Mouse (Mus musculus): ENCODE results near the gene Mtap. TPM values are rescaled to one million over a fixed set of nuclear protein-coding genes. Genes with fewer than 3 reads are reported as not detected.

Mtap gene
- polyA plus RNA-seq, 1 experiment from 2014 or later: 16.1 TPM

DNA sequence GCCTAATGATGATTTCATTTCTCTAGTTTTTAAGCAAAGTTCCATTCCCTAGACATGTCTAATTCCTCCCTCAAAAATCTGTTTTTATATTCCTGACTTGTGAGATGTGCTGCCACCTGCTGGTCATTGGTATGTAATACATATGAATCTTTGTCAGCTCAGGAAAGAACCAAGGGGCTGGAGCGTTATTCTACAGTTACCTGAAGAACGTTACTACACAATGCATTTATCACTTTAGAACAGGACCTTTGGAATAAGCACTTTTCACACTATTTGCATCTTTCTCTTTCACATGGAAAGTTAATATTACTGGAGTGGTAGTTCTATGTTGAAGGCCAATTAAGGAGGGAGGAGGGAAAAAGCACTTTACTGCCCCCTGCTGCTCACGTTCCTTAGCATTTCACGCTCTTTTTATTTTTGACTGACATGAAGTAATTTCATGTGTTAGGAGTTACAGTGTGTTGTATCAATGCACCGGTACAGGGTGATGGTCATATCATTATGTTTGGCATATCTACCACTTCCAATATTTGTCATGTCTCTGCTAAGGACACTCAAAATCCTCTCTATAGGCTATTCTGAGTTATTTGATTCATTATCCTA, 7.5 kb upstream of the Mtap start:
- Histone ChIP-seq H3K27ac (ENCODE audit: low read length) (no peak overlapping the region), H3K27me3 (replicated peaks; ENCODE audit: insufficient read depth, low read length) (no peaks in the 10 kb centered on the region), H3K4me2 (replicated peaks; ENCODE audit: low read depth, low read length) (no peak overlapping the region), H3K4me3 (ENCODE audit: low read depth, low read length) (no peak overlapping the region), H3K9me3 (ENCODE audit: low read length) (no peaks in the 10 kb centered on the region), H3K4me1 (ENCODE audit: insufficient read depth, low read depth, low read length) (no peaks in the 10 kb centered on the region), H3K9ac (replicated peaks; ENCODE audit: low read depth) (no peak overlapping the region), H3K36me3 (ENCODE audit: insufficient read depth, low read length) (no peaks in the 10 kb centered on the region)
- TF ChIP-seq CTCF (IDR thresholded peaks at IDR 0.05) (peak; percentile 71), EP300 (IDR thresholded peaks at IDR 0.05) (no peak)
- 4% methylated on average over 5 of the region's 5 CpGs for WGBS
- DNase-seq (ENCODE audit: low spot score): peak; percentile 84
- peak; percentile 38 for ATAC-seq

DNA sequence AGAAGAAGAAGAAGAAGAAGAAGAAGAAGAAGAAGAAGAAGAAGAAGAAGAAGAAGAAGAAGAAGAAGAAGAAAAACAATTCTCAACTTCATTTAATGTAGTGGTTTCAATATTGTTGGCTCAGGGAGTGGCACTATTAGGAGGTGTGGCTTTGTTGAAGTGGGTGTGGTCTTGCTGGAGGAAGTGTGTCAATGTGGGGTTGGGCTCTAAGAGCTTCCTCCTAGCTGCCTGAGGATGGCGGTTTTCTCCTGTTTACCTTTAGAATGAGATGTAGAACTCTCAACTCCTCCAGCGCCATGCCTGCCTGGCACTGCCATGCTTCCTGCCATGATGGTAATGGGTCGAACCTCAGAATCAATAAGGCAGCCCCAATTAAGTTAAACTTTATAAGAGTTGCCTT, 5.1 kb upstream of the Mtap start:
- Histone ChIP-seq H3K27me3 (replicated peaks; ENCODE audit: insufficient read depth, low read length) (no peaks in the 10 kb centered on the region), H3K9me3 (ENCODE audit: low read length) (no peaks in the 10 kb centered on the region), H3K4me2 (replicated peaks; ENCODE audit: low read depth, low read length) (no peak overlapping the region), H3K27ac (ENCODE audit: low read length) (no peak overlapping the region), H3K4me1 (ENCODE audit: insufficient read depth, low read depth, low read length) (no peaks in the 10 kb centered on the region), H3K9ac (replicated peaks; ENCODE audit: low read depth) (no peak overlapping the region), H3K4me3 (ENCODE audit: low read depth, low read length) (no peak overlapping the region), H3K36me3 (ENCODE audit: insufficient read depth, low read length) (no peaks in the 10 kb centered on the region)
- no peak for ATAC-seq
- no peak for DNase-seq (ENCODE audit: low spot score)
- 74% methylated on average over 3 of the region's 3 CpGs for WGBS
- TF ChIP-seq EP300 (IDR thresholded peaks at IDR 0.05) (no peak), CTCF (IDR thresholded peaks at IDR 0.05) (no peak)

DNA sequence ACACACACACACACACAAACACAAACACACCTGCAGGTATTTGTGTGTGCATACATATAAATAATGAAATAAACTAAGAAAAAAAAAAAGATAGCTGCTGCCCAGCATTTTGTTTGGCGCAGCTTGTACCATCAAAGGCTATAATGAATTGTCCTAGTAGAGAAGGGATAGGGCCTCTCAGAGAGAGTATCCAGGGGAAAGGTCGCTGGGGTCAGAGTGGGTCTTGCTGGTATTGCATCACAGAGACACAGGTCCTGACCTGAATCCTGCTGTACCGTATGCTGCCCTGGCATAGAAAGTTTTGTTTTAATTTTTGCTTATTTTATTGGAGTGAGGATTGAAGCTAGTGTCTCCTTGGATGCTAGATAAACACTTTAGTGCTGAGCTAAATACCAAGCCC, 566 bp upstream of the Mtap start:
- no peaks in the 10 kb centered on the region for H3K27me3 ChIP-seq (replicated peaks; ENCODE audit: insufficient read depth, low read length)
- H3K36me3 ChIP-seq (ENCODE audit: insufficient read depth, low read length): no peaks in the 10 kb centered on the region
- WGBS: 49% methylated on average over 3 of the region's 3 CpGs
- TF ChIP-seq CTCF (IDR thresholded peaks at IDR 0.05) (no peak), EP300 (IDR thresholded peaks at IDR 0.05) (no peak)
- H3K9ac ChIP-seq (replicated peaks; ENCODE audit: low read depth): no peak overlapping the region
- DNase-seq (ENCODE audit: low spot score): no peak
- ATAC-seq: no peak
- H3K4me1 ChIP-seq (ENCODE audit: insufficient read depth, low read depth, low read length): no peaks in the 10 kb centered on the region; the same call in 1 of the 2 replicates
- no peak overlapping the region for H3K27ac ChIP-seq (ENCODE audit: low read length)
- peak overlapping the region; percentile 99; the same call in 1 of the 2 replicates for H3K4me2 ChIP-seq (replicated peaks; ENCODE audit: low read depth, low read length)
- no peaks in the 10 kb centered on the region for H3K9me3 ChIP-seq (ENCODE audit: low read length)
- H3K4me3 ChIP-seq (ENCODE audit: low read depth, low read length): no peak overlapping the region

DNA sequence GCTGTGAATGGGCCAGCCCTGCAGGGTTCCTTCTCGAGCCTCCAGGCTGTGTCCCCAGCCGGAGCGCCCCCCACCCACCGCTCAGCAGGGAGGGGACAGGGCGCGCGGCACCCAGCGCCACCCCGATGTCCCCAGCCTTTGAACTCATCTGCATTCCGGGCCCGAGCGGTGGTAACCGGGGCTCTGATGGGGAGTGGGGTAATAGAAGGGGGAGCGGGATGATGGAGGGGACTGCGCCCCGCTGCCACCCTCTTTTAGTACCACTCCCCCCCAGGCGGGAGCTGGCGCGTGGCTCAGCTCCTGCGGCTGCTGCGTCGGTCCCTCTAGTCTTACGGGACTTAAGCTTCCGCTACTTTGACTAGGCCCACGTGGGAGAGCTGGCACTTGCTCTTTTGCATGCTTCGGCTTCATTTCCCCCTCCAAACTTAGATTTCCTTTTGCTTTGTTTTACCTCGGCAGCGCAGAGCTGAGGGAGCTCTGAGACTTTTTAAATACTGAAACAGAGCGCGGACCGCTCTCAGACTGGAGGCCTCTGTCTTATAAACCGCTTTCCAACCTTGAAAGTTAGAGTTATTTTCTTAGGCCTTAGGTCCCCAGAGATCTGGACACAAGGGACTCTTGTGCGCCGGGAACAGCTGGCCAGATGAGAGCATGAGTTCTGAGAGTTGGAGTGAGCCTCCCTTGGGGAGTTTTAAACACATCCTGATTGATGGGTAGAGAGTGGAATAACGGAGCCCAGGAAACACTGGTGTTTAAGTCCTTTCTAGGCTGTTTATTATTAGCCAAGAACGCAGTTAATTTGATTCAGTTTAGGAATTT, 829 bp downstream of the Mtap start:
- 2% methylated on average over 28 of the region's 36 CpGs for WGBS
- Histone ChIP-seq H3K4me3 (ENCODE audit: low read depth, low read length) (peak overlapping the region; percentile 72), H3K9ac (replicated peaks; ENCODE audit: low read depth) (peak overlapping the region; percentile 48; the same call in 1 of the 2 replicates), H3K27me3 (replicated peaks; ENCODE audit: insufficient read depth, low read length) (no peaks in the 10 kb centered on the region), H3K36me3 (ENCODE audit: insufficient read depth, low read length) (no peaks in the 10 kb centered on the region), H3K27ac (ENCODE audit: low read length) (peak overlapping the region; percentile 64), H3K4me2 (replicated peaks; ENCODE audit: low read depth, low read length) (peak overlapping the region; percentile 99), H3K4me1 (ENCODE audit: insufficient read depth, low read depth, low read length) (no peaks in the 10 kb centered on the region; the same call in 1 of the 2 replicates), H3K9me3 (ENCODE audit: low read length) (no peaks in the 10 kb centered on the region)
- peak; percentile 67 for DNase-seq (ENCODE audit: low spot score)
- no peak for TF ChIP-seq EP300 (IDR thresholded peaks at IDR 0.05)
- TF ChIP-seq CTCF (IDR thresholded peaks at IDR 0.05): no peak
- peak; percentile 66 for ATAC-seq

DNA sequence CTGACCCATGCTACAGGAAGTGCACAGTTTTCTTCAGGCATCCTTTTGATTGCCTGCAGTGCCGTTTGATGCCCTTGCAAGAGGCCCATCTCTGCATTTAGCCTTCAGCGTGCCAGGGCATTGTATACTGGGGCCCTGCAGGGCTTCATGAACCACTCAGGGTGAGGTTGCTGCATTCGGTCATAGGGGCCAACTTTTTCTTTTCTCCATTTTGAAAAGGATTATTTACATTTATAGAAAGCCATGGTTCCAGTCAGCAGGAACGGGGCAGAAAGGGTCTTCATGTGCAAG, 1.4 kb downstream of the Mtap start:
- no peak for ATAC-seq
- peak overlapping the region; percentile 72; the same call in 1 of the 2 replicates for H3K4me3 ChIP-seq (ENCODE audit: low read depth, low read length)
- DNase-seq (ENCODE audit: low spot score): no peak
- TF ChIP-seq CTCF (IDR thresholded peaks at IDR 0.05) (no peak), EP300 (IDR thresholded peaks at IDR 0.05) (no peak)
- H3K36me3 ChIP-seq (ENCODE audit: insufficient read depth, low read length): no peaks in the 10 kb centered on the region
- no peak overlapping the region; the same call in 1 of the 2 replicates for H3K9ac ChIP-seq (replicated peaks; ENCODE audit: low read depth)
- H3K4me1 ChIP-seq (ENCODE audit: insufficient read depth, low read depth, low read length): no peaks in the 10 kb centered on the region; the same call in 1 of the 2 replicates
- 7% methylated on average over 4 of the region's 4 CpGs for WGBS
- no peak overlapping the region for H3K27ac ChIP-seq (ENCODE audit: low read length)
- H3K27me3 ChIP-seq (replicated peaks; ENCODE audit: insufficient read depth, low read length): no peaks in the 10 kb centered on the region
- peak overlapping the region; percentile 99; the same call in 1 of the 2 replicates for H3K4me2 ChIP-seq (replicated peaks; ENCODE audit: low read depth, low read length)
- no peaks in the 10 kb centered on the region for H3K9me3 ChIP-seq (ENCODE audit: low read length)

DNA sequence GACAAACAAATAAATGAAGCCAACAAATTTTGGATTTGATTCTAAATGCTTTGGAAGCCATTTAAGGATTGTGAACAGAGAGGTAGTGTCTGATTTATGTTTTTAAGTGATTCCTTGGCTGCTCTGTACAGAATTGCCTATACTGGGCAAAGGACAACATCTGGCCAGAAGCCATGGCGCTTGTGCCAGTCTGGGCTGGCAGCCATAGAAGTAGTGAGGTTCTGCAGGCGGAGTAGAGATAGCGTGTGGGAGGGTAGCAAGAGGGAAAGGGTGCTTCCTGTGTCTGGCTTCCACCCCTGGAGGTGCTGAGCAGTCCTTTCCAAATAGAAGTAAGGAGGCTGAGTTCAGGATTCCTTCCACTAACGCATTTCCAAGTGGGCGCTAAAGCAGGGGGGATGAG, 3.9 kb downstream of the Mtap start:
- no peak for ATAC-seq
- DNase-seq (ENCODE audit: low spot score): peak; percentile 17
- Histone ChIP-seq H3K4me3 (ENCODE audit: low read depth, low read length) (no peak overlapping the region), H3K9ac (replicated peaks; ENCODE audit: low read depth) (no peak overlapping the region), H3K9me3 (ENCODE audit: low read length) (no peaks in the 10 kb centered on the region), H3K4me2 (replicated peaks; ENCODE audit: low read depth, low read length) (no peak overlapping the region), H3K4me1 (ENCODE audit: insufficient read depth, low read depth, low read length) (no peaks in the 10 kb centered on the region; the same call in 1 of the 2 replicates), H3K36me3 (ENCODE audit: insufficient read depth, low read length) (no peaks in the 10 kb centered on the region), H3K27me3 (replicated peaks; ENCODE audit: insufficient read depth, low read length) (no peaks in the 10 kb centered on the region), H3K27ac (ENCODE audit: low read length) (no peak overlapping the region)
- 53% methylated on average over 5 of the region's 5 CpGs for WGBS
- TF ChIP-seq EP300 (IDR thresholded peaks at IDR 0.05): no peak
- TF ChIP-seq CTCF (IDR thresholded peaks at IDR 0.05): no peak
